Mouse (Mus musculus) layer of hippocampus, adult 18-20 months (tissue): ENCODE data around the gene Dnpep. TPM values are rescaled to one million over a fixed set of nuclear protein-coding genes. Genes with fewer than 3 reads are reported as not detected.

Experiments
- DNase-seq, 2 experiments: peaks; one replicate each; pipeline ENCODE4 v3.0.0; 2022; ENCODE audit warnings: low spot score in 2 of 2
- long read RNA-seq: library from polyadenylated mRNA; stranded (forward); transcript quantifications from one replicate; pipeline ENCODE4 v2.0.0, GENCODE M21; 2021
- total RNA-seq, 2 experiments: library from RNA; stranded (reverse); gene quantifications; 2 replicates each; pipeline ENCODE4 v1.2.3; 2021

Gene Dnpep
- total RNA-seq: 10 to 100 TPM; 49.2 to 50.0 TPM
- long read RNA-seq, transcript Dnpep-201 (15 exons, 2,488 nt): major isoform, 41 of 57 reads
- long read RNA-seq, partial matches to known transcripts: 3 of 57 reads
- long read RNA-seq, other reads (novel, unspliced or antisense): 7 of 57 reads

DNA sequence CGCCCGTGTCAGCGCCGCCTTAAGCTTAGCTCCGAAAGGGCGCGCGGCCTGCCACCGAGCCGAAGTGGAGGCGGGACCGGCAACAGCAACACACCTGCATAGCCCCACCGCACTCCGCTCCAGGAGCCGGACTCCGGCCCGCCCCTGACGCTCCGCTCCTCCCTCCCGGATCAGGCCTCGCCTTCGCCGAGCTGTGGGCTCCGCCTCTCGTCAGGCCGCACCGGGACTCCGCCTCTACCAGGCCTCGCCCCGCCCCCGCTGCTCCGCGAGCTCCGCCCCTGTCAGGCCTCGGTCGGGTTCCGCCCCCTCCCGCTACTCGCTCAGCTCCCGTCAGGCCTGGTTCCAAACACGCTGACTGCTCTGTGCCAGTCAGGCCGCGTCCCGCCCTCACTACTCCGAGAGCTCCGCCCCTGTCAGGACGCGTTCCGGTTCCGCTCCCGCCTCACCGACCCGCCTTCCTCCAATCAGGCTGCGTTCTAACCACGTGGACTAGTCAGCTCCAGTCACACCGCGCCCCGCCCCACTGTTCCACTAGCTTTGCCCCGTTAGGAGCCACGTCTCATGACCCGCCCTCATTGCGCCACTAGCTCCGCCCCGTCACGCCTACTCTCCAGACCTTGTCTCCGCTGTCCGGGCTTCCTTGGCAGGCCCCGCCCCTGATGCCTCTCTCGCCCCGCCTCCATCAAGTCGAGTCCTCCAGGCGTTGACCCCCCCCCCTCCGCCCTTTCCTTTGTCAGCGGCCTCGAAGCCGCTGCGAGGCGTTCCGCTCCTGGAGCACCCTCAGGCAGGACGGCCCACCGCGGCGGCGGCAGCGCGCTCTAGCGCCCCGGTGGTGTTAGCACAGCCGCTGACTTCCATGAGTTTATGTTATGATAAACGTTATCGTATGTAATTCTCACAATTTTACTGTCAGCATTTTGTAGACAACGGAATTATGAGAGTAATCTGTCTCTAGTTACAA lies at the start of gene Dnpep:
Gene Dnpep, minus strand, starts transcription at position 750 of the 961 bp plus-strand sequence.
- peak; percentile 100 for DNase-seq

DNA sequence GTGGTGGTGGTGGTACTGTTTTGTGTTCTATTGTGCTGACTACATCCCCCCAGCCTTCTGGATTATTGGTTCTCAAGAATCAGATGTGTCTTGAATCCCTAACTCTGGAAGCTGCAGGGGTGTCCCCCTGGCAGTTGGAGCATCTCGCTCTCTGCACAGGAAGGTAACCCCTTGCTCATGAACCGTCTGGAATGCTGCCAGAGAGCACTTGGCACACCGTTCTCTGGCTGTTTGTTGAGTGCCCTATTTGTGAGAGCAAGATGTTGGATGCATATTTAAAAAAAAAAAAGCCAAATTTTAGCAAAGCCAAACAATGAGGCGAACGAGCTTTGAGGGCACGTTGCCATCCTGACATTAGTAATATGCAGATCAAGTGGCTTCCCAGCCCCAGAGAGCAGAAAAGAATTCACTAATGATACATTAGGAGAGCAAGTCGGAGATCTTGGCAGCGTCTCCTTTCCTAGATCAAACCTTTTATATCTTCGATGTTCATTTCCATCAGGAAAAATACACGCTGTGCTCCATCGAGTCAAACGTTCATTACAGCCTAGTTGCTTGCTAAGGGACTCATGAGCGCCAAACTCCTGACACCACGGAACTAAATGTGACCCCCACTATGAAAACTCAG lies 47.8 kb upstream of the Dnpep start:
- DNase-seq: no peak

GRCm38 (mm10) chr1:75363868-75364267 lies 46.1 kb upstream of the Dnpep start:
- no peak for DNase-seq

- no peak for DNase-seq
Observed at GRCm38 (mm10) chr1:75361750-75362149, 44.0 kb upstream of the Dnpep start.

DNA sequence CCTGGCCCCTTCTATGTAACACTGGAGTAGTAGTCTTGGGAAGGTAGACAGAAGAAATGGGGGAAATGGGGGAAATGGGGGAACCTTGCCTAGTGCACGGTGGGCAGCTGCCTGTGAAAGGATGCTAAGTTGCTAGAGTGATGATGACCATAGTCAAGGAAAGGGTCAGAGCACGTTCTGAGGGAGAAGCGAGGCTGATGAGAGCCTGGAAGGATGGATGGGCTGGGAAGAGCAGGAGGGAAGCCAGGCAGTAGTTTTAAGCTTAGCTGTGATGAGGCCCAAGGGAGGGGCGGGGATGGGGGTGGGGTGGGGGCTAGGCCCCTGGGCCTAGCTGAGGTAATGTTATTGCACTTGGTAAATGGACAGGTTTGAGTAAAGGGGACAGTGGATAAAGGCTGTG lies 43.3 kb upstream of the Dnpep start:
- DNase-seq: no peak

GRCm38 (mm10) chr1:75360112-75361031 lies 42.6 kb upstream of the Dnpep start, which contains the start of gene Des:
Des (plus strand) TSS chr1:75360329.
- no peak for DNase-seq

GRCm38 (mm10) chr1:75359346-75359745 lies 41.6 kb upstream of the Dnpep start:
- DNase-seq: peak in 1 of 2 experiments; percentile 27

GRCm38 (mm10) chr1:75358009-75358408 lies 40.2 kb upstream of the Dnpep start:
- DNase-seq: peak in 1 of 2 experiments; percentile 28

- peak in 1 of 2 experiments; percentile 24 for DNase-seq
Observed at GRCm38 (mm10) chr1:75357261-75357660, 39.5 kb upstream of the Dnpep start.

DNA sequence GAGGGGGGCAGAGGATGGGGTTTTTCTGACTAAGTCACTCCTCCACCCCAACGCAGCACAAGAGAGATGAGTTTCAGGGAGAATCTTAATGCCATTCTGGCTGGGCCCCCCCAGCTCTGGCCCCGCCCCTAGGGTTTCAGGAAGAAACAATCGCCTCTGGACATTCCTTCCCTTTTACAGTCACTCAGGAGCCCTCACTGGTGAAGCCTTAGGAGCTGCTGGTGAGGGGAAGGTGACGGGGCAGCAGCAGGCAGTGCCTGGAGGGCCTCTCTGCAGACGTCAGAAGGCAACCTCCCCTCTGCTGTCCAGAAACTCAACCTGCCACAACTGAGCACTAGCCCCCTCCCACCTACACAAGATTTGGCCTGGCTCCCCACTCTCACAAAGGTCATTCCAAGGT lies 31.5 kb upstream of the Dnpep start:
- no peak for DNase-seq

GRCm38 (mm10) chr1:75347279-75347678 lies 29.5 kb upstream of the Dnpep start:
- no peak for DNase-seq

GRCm38 (mm10) chr1:75345036-75345935 lies 27.5 kb upstream of the Dnpep start:
- no peak for DNase-seq

- no peak for DNase-seq
Observed at GRCm38 (mm10) chr1:75344291-75345035, 26.7 kb upstream of the Dnpep start.

DNA sequence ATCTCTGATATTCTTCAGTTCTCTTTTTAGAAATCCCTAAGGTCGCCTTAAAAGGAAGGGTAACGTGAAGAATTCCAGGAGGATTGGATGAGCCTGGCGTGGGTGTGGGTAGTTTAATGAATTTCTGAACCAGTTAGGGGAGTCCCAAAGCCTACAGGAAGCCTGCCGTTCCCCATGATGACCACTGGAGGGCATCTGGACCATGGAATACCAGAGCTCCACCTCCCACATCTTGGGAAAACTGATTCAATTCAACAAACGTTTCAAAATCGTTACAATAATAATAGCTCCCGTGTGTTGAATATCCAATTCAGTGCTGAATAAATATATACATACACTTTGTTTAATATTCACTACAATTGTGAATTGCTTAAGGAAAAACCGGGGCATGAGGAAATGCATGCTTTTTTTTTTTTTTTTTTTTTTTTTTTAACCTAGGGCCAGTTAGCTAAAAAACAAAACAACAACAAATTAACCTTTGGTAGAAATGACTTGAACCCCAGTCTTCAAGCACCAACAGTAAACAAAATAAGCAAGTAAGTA lies 25.2 kb upstream of the Dnpep start:
- DNase-seq: peak; percentile 53 to 90

DNA sequence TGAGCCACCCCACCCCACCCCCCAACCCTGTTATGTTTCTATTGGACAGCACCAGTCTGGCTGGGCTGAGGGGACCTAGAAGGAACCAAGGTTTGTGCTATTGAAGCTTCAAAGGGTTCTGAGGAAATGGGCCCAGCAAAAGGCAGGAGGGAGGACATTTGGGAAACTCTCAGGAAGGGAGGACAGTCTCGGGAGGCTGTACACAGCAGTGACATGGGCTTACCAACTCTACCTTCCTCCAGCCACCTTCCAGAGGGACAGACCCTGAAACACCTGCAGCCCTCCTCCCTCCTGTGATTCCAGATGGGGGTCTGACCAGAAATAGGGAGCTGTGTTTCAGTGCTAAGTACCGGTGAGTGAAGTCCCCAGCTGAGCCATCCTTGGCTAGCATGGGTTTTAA lies 22.7 kb upstream of the Dnpep start:
- DNase-seq: no peak

DNA sequence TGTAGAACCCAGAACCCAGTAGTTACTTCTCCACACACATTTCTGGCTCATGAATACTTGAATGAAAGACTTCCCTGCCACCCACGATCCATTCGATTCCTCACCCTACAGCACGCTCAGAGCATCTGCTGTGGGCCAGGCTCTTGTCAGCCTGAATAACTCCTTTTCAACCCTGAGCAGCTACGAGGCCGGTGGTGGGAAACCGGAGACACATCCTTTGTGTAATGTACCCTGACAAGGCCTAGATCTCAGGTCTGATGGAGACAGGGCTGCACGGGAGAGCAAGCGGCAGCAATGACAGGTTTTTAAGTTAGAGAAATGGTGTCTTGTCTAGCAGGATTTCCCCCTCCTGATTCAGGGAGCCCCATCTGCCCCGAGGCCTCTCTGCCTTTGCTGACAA lies 21.5 kb upstream of the Dnpep start:
- peak in 1 of 2 experiments; percentile 70 for DNase-seq

- DNase-seq: no peak
Observed at GRCm38 (mm10) chr1:75338091-75338694, 20.4 kb upstream of the Dnpep start.

DNA sequence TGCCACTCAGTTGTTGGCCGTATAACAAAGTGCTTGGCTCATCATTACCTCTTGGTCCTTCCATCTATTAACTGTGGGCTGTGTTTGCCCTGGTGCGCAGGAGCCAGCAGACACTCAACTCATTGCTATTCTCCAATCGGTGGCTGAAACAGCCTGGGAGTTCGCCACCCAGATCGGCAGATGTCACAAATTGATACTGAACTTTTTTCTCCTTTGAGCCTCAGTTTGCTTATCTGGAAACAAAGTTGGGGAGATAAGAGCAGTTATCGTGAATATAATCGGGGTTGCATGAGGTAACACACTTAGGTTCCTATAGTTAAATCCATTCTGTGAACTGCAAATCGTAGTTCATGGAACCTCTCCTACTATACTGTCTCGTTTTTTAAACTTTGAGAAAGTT lies 19.3 kb upstream of the Dnpep start:
- no peak for DNase-seq
